Mouse (Mus musculus): ENCODE measurements around the gene Six1.

Gene Six1

DNA sequence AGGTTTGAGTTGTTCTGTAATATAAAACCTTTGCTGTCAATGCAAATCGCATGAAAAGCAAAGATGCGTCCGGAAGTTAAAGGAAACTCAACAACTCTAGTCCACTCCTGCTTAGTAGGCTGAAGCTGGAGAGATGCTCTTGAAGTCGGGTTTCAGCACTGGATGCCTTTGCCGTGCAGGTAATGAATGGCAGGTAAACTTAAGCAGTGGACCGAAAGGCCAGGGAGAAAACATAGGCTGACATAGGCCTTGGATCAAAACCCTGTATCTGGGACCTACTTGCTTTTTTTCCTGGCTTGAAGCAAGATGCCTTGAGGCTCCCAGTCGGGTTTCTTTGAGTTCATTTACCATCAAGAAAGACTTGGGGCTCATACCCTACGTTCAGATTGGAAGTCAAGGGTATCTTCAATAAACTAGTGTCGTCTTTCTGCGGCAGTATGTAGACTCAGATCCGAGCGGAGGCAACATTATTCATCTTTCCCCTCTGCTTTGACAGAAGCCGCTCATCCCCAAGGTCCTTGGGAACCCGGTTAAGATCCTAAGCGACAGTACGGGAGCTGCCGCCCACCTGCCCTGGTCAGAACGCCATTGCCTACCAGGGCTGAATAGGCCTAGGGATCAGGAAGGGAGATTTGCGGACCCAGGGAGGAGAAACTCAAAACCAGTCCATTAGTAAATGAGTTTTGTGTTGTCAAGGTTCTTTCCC is 4.0 kb downstream of the Six1 start:
- no peak for DNase-seq (ENCODE audit: low spot score in 2 of 2)

- no peak for DNase-seq (ENCODE audit: low spot score in 2 of 2)
Measured at GRCm38 (mm10) chr12:73048537-73048936, 5.2 kb downstream of the Six1 start.

DNA sequence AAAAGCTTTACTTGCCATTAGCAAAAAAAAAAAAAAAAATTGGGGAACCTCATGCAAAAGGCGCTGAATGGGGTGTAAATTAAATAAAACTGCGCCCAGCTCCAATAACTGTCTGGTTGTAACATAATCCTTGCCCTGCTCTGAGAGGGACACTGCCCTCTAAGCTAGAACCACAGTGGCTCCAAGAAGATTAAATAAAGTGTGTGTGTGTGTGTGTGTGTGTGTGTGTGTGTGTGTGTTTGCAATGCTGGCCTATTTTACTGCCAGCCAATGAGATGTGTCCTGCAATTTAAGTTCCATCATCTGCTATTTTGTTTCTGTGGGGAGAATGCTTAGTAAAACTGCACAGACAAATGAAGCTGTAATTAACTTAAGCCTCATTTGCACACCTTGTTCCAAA is 6.1 kb downstream of the Six1 start:
- DNase-seq (ENCODE audit: low spot score in 2 of 2) = no peak

DNA sequence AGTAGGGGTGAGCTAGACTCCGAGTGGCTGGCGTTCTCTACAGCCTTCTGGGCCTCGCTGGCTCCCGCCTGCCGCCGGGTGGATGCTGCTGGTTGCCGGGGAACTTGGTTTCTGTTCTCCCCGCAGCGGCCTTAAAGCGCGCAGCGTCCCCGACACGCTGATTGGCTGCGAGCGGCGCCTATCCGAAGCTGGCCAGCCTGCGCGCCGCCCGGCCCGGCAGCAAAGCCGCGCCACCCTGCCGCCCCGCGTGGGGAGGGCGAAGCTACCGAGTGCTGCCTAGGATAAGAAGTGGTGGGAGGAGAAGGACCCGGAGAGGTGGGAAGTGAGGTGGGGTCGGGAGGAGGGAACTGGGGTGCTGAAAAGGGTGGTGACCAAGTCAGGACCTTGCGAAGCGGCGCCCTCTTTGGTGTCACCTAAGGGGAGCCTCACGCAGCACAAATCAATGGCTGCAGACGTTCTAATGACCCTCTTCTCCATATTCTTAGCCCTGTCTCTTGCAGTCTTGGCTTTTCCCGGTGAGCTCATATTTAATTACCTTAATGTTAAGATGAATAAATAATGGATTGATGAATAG is 7.0 kb downstream of the Six1 start:
- DNase-seq (ENCODE audit: low spot score in 2 of 2) = peak in 1 of 2 experiments; percentile 33

- no peak for DNase-seq (ENCODE audit: low spot score in 2 of 2)
Measured at GRCm38 (mm10) chr12:73045724-73046606, 7.7 kb downstream of the Six1 start.

GRCm38 (mm10) chr12:73045046-73045723 is 8.5 kb downstream of the Six1 start:
- no peak for DNase-seq (ENCODE audit: low spot score in 2 of 2)

DNA sequence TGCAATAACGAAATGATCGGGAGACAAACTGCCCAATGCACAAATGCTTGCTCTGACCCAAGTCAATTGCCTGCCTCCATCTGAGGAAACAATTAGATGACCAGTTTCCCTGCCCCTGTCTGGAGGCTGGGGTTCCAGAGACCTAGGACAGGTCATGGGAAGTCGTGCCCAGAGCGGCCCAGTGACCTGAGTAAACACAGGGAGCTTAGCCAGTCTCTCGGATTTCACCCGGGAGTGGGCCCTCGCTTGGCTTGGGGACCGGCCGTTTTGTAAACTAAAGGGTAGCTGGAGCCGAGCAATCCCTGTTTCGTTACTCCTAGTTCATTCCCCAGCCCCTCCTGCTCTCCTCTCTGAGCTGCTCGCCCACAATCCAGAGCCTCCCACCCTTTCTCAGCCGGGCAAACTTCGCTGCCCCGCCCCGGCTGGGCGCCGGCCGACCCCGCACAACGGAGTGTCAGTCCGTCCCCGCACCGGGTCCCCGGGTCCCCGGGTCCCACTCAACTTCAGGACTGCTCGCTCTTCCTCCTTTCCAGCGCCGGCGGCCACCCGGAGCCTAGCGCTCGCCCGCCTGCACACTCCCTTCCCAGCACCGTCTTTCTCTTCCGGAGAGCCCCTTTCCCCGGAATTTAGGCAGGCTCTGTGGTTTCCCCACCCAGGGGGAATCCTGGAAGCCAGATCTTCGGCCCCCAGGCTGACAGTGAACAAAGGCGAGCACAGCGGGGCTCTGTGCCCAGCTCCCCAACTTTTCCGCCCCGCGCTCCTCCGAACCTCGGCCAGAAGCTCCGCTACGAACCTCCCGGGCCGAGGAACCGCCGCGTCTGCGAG is 9.3 kb downstream of the Six1 start:
- DNase-seq (ENCODE audit: low spot score in 2 of 2) = no peak

- DNase-seq (ENCODE audit: low spot score in 2 of 2) = no peak
Measured at GRCm38 (mm10) chr12:73043396-73044167, 10.1 kb downstream of the Six1 start.

DNA sequence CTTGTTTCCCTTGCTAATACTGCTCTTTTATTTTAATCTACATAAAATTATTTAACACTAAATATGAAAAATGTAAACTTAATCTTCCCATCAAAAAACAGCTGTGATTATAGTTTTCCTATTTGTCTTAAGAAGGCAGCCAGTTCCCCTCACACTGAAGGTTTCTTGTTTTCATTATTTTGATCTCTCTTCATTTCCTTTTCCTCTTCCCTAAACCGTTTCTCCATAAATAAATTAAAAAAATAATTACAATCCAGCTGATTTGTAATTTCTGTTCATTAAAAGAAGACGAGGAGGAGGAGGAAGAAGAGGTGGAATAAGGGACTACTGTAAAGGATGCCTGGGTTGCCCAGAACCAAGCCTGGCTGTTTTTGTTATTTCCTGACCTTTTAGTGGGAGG is 10.8 kb downstream of the Six1 start:
- DNase-seq (ENCODE audit: low spot score in 2 of 2) = no peak

DNA sequence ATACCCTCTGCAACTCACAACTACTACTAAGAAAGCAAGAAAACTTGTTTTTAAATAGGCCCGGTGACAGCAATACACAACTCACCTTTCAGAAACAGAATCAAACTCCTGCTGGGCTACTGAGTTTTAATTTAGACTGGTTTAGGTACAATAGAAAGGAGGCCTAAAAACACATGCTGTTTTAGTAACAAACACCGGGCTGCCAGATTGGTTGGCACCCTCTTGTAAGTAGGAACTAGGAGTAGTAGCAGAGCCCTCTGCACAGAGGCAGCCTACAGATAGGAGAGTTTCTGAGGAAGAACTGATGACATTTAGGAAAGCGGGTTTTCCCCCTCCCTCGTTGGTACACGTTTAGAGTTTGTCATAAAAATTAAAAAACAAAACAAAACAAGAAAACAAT is 11.3 kb downstream of the Six1 start:
- no peak for DNase-seq (ENCODE audit: low spot score in 2 of 2)

DNA sequence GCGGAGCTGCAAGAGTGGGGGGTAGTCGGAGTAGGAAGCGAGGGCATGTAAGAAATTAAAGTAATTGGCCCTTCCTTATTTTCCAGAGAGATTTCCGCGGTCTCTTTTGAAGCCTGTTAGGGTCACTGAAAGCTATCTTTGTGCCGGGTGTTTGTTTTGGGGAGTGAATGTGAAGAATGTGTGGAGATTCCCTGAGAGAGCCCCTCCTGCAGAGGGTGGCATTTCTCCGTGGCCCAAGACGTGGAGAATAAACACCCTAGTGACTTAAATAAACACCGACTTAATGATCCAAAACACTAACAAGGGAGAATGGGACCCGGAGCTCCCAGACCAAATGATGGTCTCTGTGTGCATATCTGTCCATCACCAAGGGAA is 12.4 kb downstream of the Six1 start:
- no peak for DNase-seq (ENCODE audit: low spot score in 2 of 2)

- DNase-seq (ENCODE audit: low spot score in 2 of 2) = no peak
Measured at GRCm38 (mm10) chr12:73040563-73041255, 13.0 kb downstream of the Six1 start.

DNA sequence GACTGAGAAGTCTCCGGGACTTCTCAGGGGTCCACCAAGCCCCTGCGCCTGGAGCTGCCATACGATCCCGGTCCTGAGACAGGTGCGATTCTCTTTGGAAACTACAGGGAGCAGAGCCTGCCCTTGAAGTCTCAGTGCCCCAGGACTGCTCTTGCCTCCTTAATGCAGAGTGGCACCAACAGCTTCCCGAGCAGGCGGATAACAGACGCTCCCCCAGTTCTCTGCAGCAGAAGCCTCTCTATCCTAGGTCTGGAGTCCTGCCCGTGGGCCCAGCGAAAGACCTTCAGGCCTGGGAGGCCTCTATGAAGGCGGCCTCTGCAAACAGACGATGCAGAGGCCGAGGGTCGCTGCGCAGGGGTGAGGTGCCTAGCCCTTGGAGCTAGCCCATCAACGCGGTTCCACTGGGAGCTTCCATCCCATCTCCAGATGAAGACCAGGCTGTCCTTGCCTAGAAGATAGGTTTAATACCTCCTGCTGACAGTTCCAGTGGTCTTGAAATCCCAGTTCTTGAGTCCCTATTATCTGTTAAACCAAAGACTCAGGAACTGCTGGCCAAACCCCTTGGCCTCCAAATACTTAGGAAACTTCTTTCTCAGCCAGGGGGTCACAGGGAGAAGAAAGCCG is 13.6 kb downstream of the Six1 start:
- no peak for DNase-seq (ENCODE audit: low spot score in 2 of 2)

GRCm38 (mm10) chr12:73038992-73039938 is 14.4 kb downstream of the Six1 start:
- DNase-seq (ENCODE audit: low spot score in 2 of 2) = no peak

GRCm38 (mm10) chr12:73038441-73038991 is 15.2 kb downstream of the Six1 start:
- DNase-seq (ENCODE audit: low spot score in 2 of 2) = no peak

GRCm38 (mm10) chr12:73037385-73038160 is 16.1 kb downstream of the Six1 start:
- DNase-seq (ENCODE audit: low spot score in 2 of 2) = no peak
